Mouse (Mus musculus): ENCODE results near the gene Spryd3.

DNA sequence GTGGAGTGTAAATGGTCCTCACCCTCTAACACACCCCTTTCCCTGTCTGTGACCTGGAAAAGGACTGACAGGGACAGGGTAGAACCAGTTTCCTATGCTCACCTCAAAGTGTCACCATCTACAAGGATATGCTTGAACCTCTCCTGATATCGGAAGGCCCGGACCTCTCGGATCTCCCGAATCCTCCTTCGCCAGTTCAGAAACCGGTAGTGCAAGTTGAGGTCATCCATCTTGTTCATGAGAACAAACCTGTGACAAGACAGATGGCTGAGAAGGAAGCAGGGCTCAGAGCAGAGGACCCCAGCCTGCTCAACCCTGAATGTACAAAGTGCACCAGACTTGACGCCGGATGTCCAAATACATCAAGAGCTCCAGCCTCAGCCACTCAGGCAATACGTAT is 2.7 kb downstream of the Spryd3 start:
- TF ChIP-seq CTCF (IDR thresholded peaks at IDR 0.05) (no peak), POLR2A (IDR thresholded peaks at IDR 0.05; ENCODE audit: insufficient read depth, low read depth, low read length) (no peak), EP300 (IDR thresholded peaks at IDR 0.05; ENCODE audit: insufficient read depth, low read depth, low read length) (no peak)
